Mouse (Mus musculus) stomach, adult 2 months (tissue): ENCODE results near the gene Gm42791. TPM values are rescaled to one million over a fixed set of nuclear protein-coding genes. Genes with fewer than 3 reads are reported as not detected.

ENCODE experiments used
- polyA plus RNA-seq: library from polyadenylated mRNA; depleted of rRNA; stranded (reverse); fragments of >200 nt; gene quantifications from 2 replicates; pipeline ENCODE4 v1.2.3, GENCODE M21; 2012; rRNA removed

Gm42791 gene
- not detected in 2 replicates for polyA plus RNA-seq

DNA sequence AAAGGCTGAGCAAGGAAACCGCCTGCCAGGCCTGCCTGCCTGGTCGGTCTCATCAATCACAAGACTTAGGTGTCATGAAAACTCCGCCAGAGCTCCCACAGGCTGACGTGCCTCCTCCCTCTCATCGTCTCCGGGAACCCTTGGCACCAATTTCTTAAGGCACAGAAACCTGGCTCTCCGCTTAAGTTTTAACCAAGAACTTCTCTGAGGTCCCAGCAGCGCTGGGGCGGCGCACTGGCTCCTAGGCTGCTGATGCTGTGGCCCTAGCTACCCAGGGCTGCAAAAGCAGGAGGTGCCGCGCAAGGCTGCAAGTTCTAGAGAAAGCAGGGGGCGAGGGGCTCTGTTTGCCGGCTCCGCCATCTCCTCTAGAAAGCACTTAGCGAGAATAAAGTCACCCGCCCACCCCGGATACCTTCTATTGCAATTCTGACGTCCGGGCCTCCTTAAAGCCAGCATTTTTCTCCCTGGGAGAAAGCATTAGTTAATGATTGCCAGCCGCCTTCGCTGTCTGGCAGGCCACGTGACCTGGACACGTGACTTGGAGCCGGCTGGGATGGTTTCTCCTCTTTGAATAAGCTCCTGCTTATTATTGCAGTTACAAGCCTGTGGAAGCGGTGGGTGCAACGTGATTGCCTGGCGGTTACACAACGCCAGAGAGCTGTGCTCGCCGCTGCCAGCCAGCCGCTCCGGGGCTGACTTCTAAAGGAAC lies at the start of gene Gm42791:
Gm42791 (minus strand) TSS at position 442 of the 709 bp plus-strand sequence.

DNA sequence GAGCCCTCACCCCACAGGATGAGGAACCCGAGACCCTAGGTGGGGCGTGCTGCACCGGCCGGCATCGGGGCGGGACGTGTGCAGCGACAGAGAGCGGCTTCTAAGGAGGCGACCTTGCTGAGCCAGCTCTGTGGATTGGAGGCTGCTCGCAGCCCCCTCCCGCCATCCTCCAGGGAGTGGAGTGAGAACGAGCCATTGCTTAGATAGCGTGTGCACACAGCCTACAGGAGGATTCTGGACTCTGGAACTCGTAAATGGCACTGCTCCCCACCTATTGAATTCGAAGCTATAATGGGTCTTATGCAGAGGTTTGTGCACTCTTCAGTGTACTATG lies 65.9 kb downstream of the Gm42791 start, which contains the start of gene Katnal1:
Katnal1 (minus strand) TSS at position 205 of the 334 bp plus-strand sequence.

Other genes with a start within 250 kb of the Gm42791 start
- gene Katnal1, start 65.8 kb downstream of the Gm42791 start, polyA plus RNA-seq: 0.53 and 0.94 TPM in 2 replicates
- 1.4 and 1.7 TPM in 2 replicates for gene Uspl1, start 189.2 kb upstream of the Gm42791 start, polyA plus RNA-seq
- 1.5 and 2.4 TPM in 2 replicates for gene Hmgb1, start 189.3 kb upstream of the Gm42791 start, polyA plus RNA-seq